Mouse (Mus musculus) neural tube, embryonic 12.5 days (tissue): ENCODE data around the gene Wwc2. TPM values are rescaled to one million over a fixed set of nuclear protein-coding genes. Genes with fewer than 3 reads are reported as not detected.
A peak's percentile ranks its signal among the peaks of the same experiment; 100 is the strongest.

ENCODE experiments used
- ATAC-seq: fragments of 200-750 bp; cut with Nextera tagmentation; 2 replicates; pipeline ENCODE4 v1.8.0; 2017; ENCODE audit warnings: low read depth, mild to moderate bottlenecking, moderate TSS enrichment, moderate library complexity; ENCODE audit not compliant: low FRiP score
- H3K27ac ChIP-seq: fragments of 300-500 bp; sonication (generic); 2 replicates; pipeline ENCODE4 v1.5.1; 2016
- H3K27me3 ChIP-seq: fragments of 300-500 bp; sonication (generic); replicated peaks from 2 replicates; pipeline ENCODE4 v1.6.1; 2016; ENCODE audit warnings: mild to moderate bottlenecking
- H3K36me3 ChIP-seq: fragments of 300-500 bp; sonication (generic); 2 replicates; pipeline ENCODE4 v1.6.1; 2016; ENCODE audit warnings: mild to moderate bottlenecking
- H3K4me1 ChIP-seq: fragments of 300-500 bp; sonication (generic); 2 replicates; pipeline ENCODE4 v1.6.1; 2016
- H3K4me2 ChIP-seq: fragments of 300-500 bp; sonication (generic); replicated peaks from 2 replicates; pipeline ENCODE4 v1.6.1; 2016; ENCODE audit warnings: mild to moderate bottlenecking
- H3K4me3 ChIP-seq: fragments of 300-500 bp; sonication (generic); 2 replicates; pipeline ENCODE4 v1.5.1; 2016
- H3K9ac ChIP-seq: fragments of 300-500 bp; sonication (generic); 2 replicates; pipeline ENCODE4 v1.6.1; 2016; ENCODE audit warnings: mild to moderate bottlenecking
- H3K9me3 ChIP-seq: fragments of 300-500 bp; sonication (generic); 2 replicates; pipeline ENCODE4 v1.6.1; 2016; ENCODE audit warnings: mild to moderate bottlenecking
- WGBS: fragments of 180-500 bp; shearing (Covaris S2); methylation state at CpG from one replicate; pipeline ENCODE4 v1.1.7; 2016; 5-methylcytosine and 5-hydroxymethylcytosine counted together
- polyA plus RNA-seq: library from polyadenylated mRNA; unstranded; fragments of >200 nt; fragmentation: Nextera tagmentation; extraction: Ambion mirVana; gene quantifications from 2 replicates; pipeline ENCODE4 v1.2.1, GENCODE M21; 2016

Gene Wwc2
- polyA plus RNA-seq, 1 experiment from 2014 or later, result 11.7 TPM

- WGBS, result 89% methylated on average over 15 of the region's 15 CpGs
- Histone ChIP-seq H3K9ac (no peak overlapping the region), H3K4me1 (no peaks in the 10 kb centered on the region), H3K4me2 (no peak overlapping the region), H3K4me3 (no peak overlapping the region), H3K27me3 (no peaks in the 10 kb centered on the region), H3K27ac (no peak overlapping the region), H3K36me3 (no peaks in the 10 kb centered on the region), H3K9me3 (no peaks in the 10 kb centered on the region)
- no peak for ATAC-seq
Measured at GRCm38 (mm10) chr8:48009399-48009798, 18.7 kb upstream of the Wwc2 start.

GRCm38 (mm10) chr8:48008936-48009335 lies 18.2 kb upstream of the Wwc2 start:
- no peak overlapping the region for H3K4me3 ChIP-seq
- 82% methylated on average over 8 of the region's 8 CpGs for WGBS
- no peaks in the 10 kb centered on the region for H3K9me3 ChIP-seq
- H3K27me3 ChIP-seq, result no peaks in the 10 kb centered on the region
- no peaks in the 10 kb centered on the region for H3K4me1 ChIP-seq
- no peaks in the 10 kb centered on the region for H3K36me3 ChIP-seq
- H3K9ac ChIP-seq, result no peak overlapping the region
- H3K4me2 ChIP-seq, result no peak overlapping the region
- H3K27ac ChIP-seq, result no peak overlapping the region
- no peak for ATAC-seq

- ATAC-seq, result no peak
- no peaks in the 10 kb centered on the region for H3K9me3 ChIP-seq
- no peak overlapping the region for H3K4me3 ChIP-seq
- no peaks in the 10 kb centered on the region for H3K27me3 ChIP-seq
- WGBS, result 95% methylated on average over 4 of the region's 4 CpGs
- H3K9ac ChIP-seq, result no peak overlapping the region
- no peaks in the 10 kb centered on the region for H3K36me3 ChIP-seq
- H3K4me1 ChIP-seq, result no peaks in the 10 kb centered on the region
- H3K27ac ChIP-seq, result no peak overlapping the region
- no peak overlapping the region for H3K4me2 ChIP-seq
Measured at GRCm38 (mm10) chr8:48006869-48007268, 16.1 kb upstream of the Wwc2 start.

GRCm38 (mm10) chr8:48002551-48002950 lies 11.8 kb upstream of the Wwc2 start:
- Histone ChIP-seq H3K9me3 (no peaks in the 10 kb centered on the region), H3K4me2 (no peak overlapping the region), H3K9ac (no peak overlapping the region), H3K4me3 (no peak overlapping the region), H3K27me3 (no peaks in the 10 kb centered on the region), H3K36me3 (no peaks in the 10 kb centered on the region), H3K27ac (no peak overlapping the region), H3K4me1 (no peaks in the 10 kb centered on the region)
- WGBS, result 92% methylated on average over 8 of the region's 8 CpGs
- no peak for ATAC-seq

- no peak for ATAC-seq
- Histone ChIP-seq H3K4me1 (no peaks in the 10 kb centered on the region), H3K4me3 (no peak overlapping the region), H3K9me3 (no peaks in the 10 kb centered on the region), H3K36me3 (no peaks in the 10 kb centered on the region), H3K4me2 (no peak overlapping the region), H3K27me3 (no peaks in the 10 kb centered on the region), H3K9ac (no peak overlapping the region), H3K27ac (no peak overlapping the region)
- WGBS, result 92% methylated on average over 6 of the region's 6 CpGs
Measured at GRCm38 (mm10) chr8:48001395-48001794, 10.7 kb upstream of the Wwc2 start.

- H3K9me3 ChIP-seq, result no peaks in the 10 kb centered on the region
- H3K9ac ChIP-seq, result no peak overlapping the region
- no peak overlapping the region for H3K4me3 ChIP-seq
- H3K27me3 ChIP-seq, result no peaks in the 10 kb centered on the region
- H3K4me2 ChIP-seq, result no peak overlapping the region
- ATAC-seq, result no peak
- WGBS, result 15% methylated on average over 1 of the region's 1 CpGs
- no peaks in the 10 kb centered on the region for H3K36me3 ChIP-seq
- no peaks in the 10 kb centered on the region for H3K4me1 ChIP-seq
- no peak overlapping the region for H3K27ac ChIP-seq
Measured at GRCm38 (mm10) chr8:47996712-47997111, 6.0 kb upstream of the Wwc2 start.

GRCm38 (mm10) chr8:47996126-47996525 lies 5.4 kb upstream of the Wwc2 start:
- ATAC-seq, result no peak
- Histone ChIP-seq H3K4me2 (no peak overlapping the region), H3K4me3 (no peak overlapping the region), H3K27ac (no peak overlapping the region), H3K27me3 (no peaks in the 10 kb centered on the region), H3K4me1 (peaks cover 5% of the 10 kb centered on the region), H3K36me3 (no peaks in the 10 kb centered on the region), H3K9me3 (no peaks in the 10 kb centered on the region), H3K9ac (no peak overlapping the region)
- 89% methylated on average over 3 of the region's 3 CpGs for WGBS

- no peak overlapping the region for H3K27ac ChIP-seq
Measured at GRCm38 (mm10) chr8:47995391-47995790, 4.7 kb upstream of the Wwc2 start.

GRCm38 (mm10) chr8:47994618-47995274 lies 4.0 kb upstream of the Wwc2 start:
- Histone ChIP-seq H3K9ac (no peak overlapping the region), H3K4me1 (peaks cover 8% of the 10 kb centered on the region), H3K27me3 (no peaks in the 10 kb centered on the region), H3K36me3 (no peaks in the 10 kb centered on the region), H3K4me3 (no peak overlapping the region), H3K4me2 (no peak overlapping the region), H3K9me3 (no peaks in the 10 kb centered on the region), H3K27ac (no peak overlapping the region)
- no peak for ATAC-seq
- 82% methylated on average over 25 of the region's 25 CpGs for WGBS

More at GRCm38 (mm10) chr8:47995391-47995790, 4.7 kb upstream of the Wwc2 start:
- no peak overlapping the region for H3K4me3 ChIP-seq
- no peak for ATAC-seq
- no peak overlapping the region for H3K9ac ChIP-seq
- peaks cover 6% of the 10 kb centered on the region for H3K4me1 ChIP-seq
- H3K9me3 ChIP-seq, result no peaks in the 10 kb centered on the region
- no peak overlapping the region for H3K4me2 ChIP-seq
- H3K27me3 ChIP-seq, result no peaks in the 10 kb centered on the region
- no peaks in the 10 kb centered on the region for H3K36me3 ChIP-seq
- WGBS, result 86% methylated on average over 6 of the region's 6 CpGs

GRCm38 (mm10) chr8:47990386-47990772 lies 345 bp downstream of the Wwc2 start:
- peak overlapping the region; percentile 59 for H3K27ac ChIP-seq
- peak overlapping the region; percentile 93 for H3K4me2 ChIP-seq
- no peaks in the 10 kb centered on the region for H3K9me3 ChIP-seq
- WGBS, result under 1% methylated on average over 44 of the region's 45 CpGs
- H3K27me3 ChIP-seq, result no peaks in the 10 kb centered on the region
- peak; percentile 95 for ATAC-seq
- H3K4me3 ChIP-seq, result peak overlapping the region; percentile 85
- no peaks in the 10 kb centered on the region for H3K36me3 ChIP-seq
- H3K9ac ChIP-seq, result peak overlapping the region; percentile 85
- H3K4me1 ChIP-seq, result peaks cover 27% of the 10 kb centered on the region

GRCm38 (mm10) chr8:47989655-47990385 lies 904 bp downstream of the Wwc2 start:
- Histone ChIP-seq H3K4me3 (peak overlapping the region; percentile 85), H3K27ac (peak overlapping the region; percentile 59), H3K27me3 (no peaks in the 10 kb centered on the region), H3K36me3 (no peaks in the 10 kb centered on the region), H3K9me3 (no peaks in the 10 kb centered on the region), H3K4me1 (peaks cover 31% of the 10 kb centered on the region), H3K9ac (peak overlapping the region; percentile 85), H3K4me2 (peak overlapping the region; percentile 93)
- ATAC-seq, result peak; percentile 65
- WGBS, result under 1% methylated on average over 66 of the region's 66 CpGs

- Histone ChIP-seq H3K4me3 (peak overlapping the region; percentile 85), H3K4me1 (peaks cover 31% of the 10 kb centered on the region), H3K27ac (no peak overlapping the region), H3K4me2 (peak overlapping the region; percentile 93), H3K9me3 (no peaks in the 10 kb centered on the region), H3K9ac (peak overlapping the region; percentile 85; the same call in 1 of the 2 replicates), H3K27me3 (no peaks in the 10 kb centered on the region), H3K36me3 (no peaks in the 10 kb centered on the region)
- WGBS, result 20% methylated on average over 8 of the region's 8 CpGs
- no peak for ATAC-seq
Measured at GRCm38 (mm10) chr8:47989211-47989610, 1.5 kb downstream of the Wwc2 start.

- ATAC-seq, result no peak
Measured at GRCm38 (mm10) chr8:47988111-47988510, 2.6 kb downstream of the Wwc2 start.

More at GRCm38 (mm10) chr8:47988111-47988510, 2.6 kb downstream of the Wwc2 start:
- H3K27ac ChIP-seq, result no peak overlapping the region
- 71% methylated on average over 15 of the region's 15 CpGs for WGBS
- H3K4me2 ChIP-seq, result no peak overlapping the region
- no peak overlapping the region for H3K9ac ChIP-seq
- H3K36me3 ChIP-seq, result no peaks in the 10 kb centered on the region
- no peaks in the 10 kb centered on the region for H3K9me3 ChIP-seq
- H3K27me3 ChIP-seq, result no peaks in the 10 kb centered on the region
- H3K4me3 ChIP-seq, result no peak overlapping the region
- H3K4me1 ChIP-seq, result peaks cover 31% of the 10 kb centered on the region
